ENCODE assay signal across 8 mouse cellular contexts in the genomic region with DNA sequence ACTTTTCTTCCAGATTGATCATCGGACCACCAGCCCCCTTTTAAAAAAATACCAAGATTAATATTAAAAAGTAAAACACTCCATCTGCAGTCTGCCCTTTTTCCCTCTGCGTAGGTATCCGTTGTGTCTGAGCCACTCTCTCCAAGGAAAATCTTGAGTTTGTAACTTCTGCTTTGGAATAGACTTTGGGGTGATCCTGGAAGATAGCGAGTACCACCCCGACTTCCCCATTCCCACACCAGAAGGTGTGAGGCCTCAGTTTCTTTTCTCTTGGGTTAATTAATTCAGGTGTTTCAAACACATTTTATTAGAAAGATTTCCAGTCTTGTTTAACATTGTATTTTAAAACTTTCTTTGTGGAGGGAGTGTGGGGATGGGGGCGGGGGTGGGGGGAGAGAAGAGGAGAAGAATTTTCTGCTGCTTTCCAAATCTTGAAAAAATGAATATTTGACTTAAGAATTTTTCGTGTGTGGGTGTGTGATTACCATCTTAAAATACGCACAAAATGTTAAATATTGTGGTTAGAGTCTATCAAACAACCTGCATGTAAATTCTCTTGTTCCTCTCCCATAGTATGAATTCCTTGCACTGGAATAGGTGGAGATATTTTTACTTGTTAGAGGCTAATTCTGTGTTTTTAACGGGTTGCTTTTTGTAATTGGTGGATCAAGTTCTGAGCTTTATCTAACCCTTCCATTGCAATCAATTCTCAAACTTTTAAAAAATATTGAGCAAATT. TPM values are rescaled to one million over a fixed set of nuclear protein-coding genes. Genes with fewer than 3 reads are reported as not detected.
DNase-seq lines count a peak whose midpoint lies in the region; ATAC-seq and TF ChIP-seq lines count a peak whose summit lies in the region.

No protein-coding gene starts in this region.

- H3K27me3 ChIP-seq in liver, embryonic 11.5 days (replicated peaks; ENCODE audit: control insufficient read depth, insufficient read depth, low read length), result no peaks in the 10 kb centered on the region
- no peaks in the 10 kb centered on the region for H3K27me3 ChIP-seq in embryonic facial prominence, embryonic 13.5 days
- no peaks in the 10 kb centered on the region for H3K27me3 ChIP-seq in intestine, embryonic 14.5 days (replicated peaks; ENCODE audit: control insufficient read depth, insufficient read depth, low read length)
- no peaks in the 10 kb centered on the region for H3K27me3 ChIP-seq in myocyte (ENCODE audit: control insufficient read depth, insufficient read depth, insufficient read length)

- peak overlapping the region; percentile 99 for H3K4me3 ChIP-seq in liver, embryonic 11.5 days (ENCODE audit: low read depth, low read length)
- H3K4me3 ChIP-seq in embryonic facial prominence, embryonic 13.5 days, result peak overlapping the region; percentile 95
- H3K4me3 ChIP-seq in intestine, embryonic 14.5 days (ENCODE audit: low read depth, low read length), result peak overlapping the region; percentile 99
- H3K4me3 ChIP-seq in myocyte, result peak overlapping the region; percentile 89

- peaks cover 86% of the 10 kb centered on the region for H3K79me2 ChIP-seq in myocyte (ENCODE audit: control insufficient read depth, insufficient read depth)

- 11% methylated on average over 9 of the region's 9 CpGs for WGBS in liver, embryonic 11.5 days
- 4% methylated on average over 9 of the region's 9 CpGs for WGBS in embryonic facial prominence, embryonic 13.5 days
- 5% methylated on average over 9 of the region's 9 CpGs for WGBS in intestine, embryonic 14.5 days

- peaks cover 8% of the 10 kb centered on the region for H3K4me1 ChIP-seq in liver, embryonic 11.5 days (replicated peaks; ENCODE audit: control insufficient read depth, insufficient read depth, low read length)
- peaks cover 24% of the 10 kb centered on the region for H3K4me1 ChIP-seq in embryonic facial prominence, embryonic 13.5 days
- H3K4me1 ChIP-seq in intestine, embryonic 14.5 days (replicated peaks; ENCODE audit: control insufficient read depth, insufficient read depth, low read length), result peaks cover 9% of the 10 kb centered on the region

- peak overlapping the region; percentile 98 for H3K9ac ChIP-seq in liver, embryonic 11.5 days (ENCODE audit: low read depth, low read length)
- H3K9ac ChIP-seq in embryonic facial prominence, embryonic 13.5 days, result peak overlapping the region; percentile 99
- H3K9ac ChIP-seq in intestine, embryonic 14.5 days (ENCODE audit: low read length), result peak overlapping the region; percentile 98

- peak overlapping the region; percentile 73 for H3K4me2 ChIP-seq in liver, embryonic 11.5 days
- H3K4me2 ChIP-seq in embryonic facial prominence, embryonic 13.5 days, result peak overlapping the region; percentile 67
- peak overlapping the region; percentile 83 for H3K4me2 ChIP-seq in intestine, embryonic 14.5 days (ENCODE audit: low read length)
- H3K4me2 ChIP-seq in myocyte (ENCODE audit: low read depth), result peak overlapping the region; percentile 73

- peak overlapping the region; percentile 57 for H3ac ChIP-seq in myocyte (ENCODE audit: control insufficient read depth, insufficient read length)

- peaks cover 17% of the 10 kb centered on the region for H3K36me3 ChIP-seq in liver, embryonic 11.5 days (ENCODE audit: control insufficient read depth, insufficient read depth, low read length)
- peaks cover 31% of the 10 kb centered on the region for H3K36me3 ChIP-seq in embryonic facial prominence, embryonic 13.5 days
- H3K36me3 ChIP-seq in intestine, embryonic 14.5 days (ENCODE audit: control insufficient read depth, insufficient read depth, low read length), result peaks cover 53% of the 10 kb centered on the region
- peaks cover 5% of the 10 kb centered on the region for H3K36me3 ChIP-seq in myocyte (ENCODE audit: control insufficient read depth, insufficient read depth)

- no peak for DNase-seq in liver, embryonic 11.5 days (ENCODE audit: low spot score)
- no peak for DNase-seq in liver
- DNase-seq in intestine, embryonic 14.5 days (ENCODE audit: low spot score), result no peak
- no peak for DNase-seq in layer of hippocampus, postnatal 36 days
- no peak for DNase-seq in yolk sac, embryonic 10.5 days (ENCODE audit: low spot score)
- no peak for DNase-seq in kidney, postnatal 36 days

- no peaks in the 10 kb centered on the region for H3K9me3 ChIP-seq in liver, embryonic 11.5 days (ENCODE audit: control insufficient read depth, low read length)
- no peaks in the 10 kb centered on the region for H3K9me3 ChIP-seq in embryonic facial prominence, embryonic 13.5 days
- no peaks in the 10 kb centered on the region for H3K9me3 ChIP-seq in intestine, embryonic 14.5 days (ENCODE audit: control insufficient read depth, low read length)

- TF ChIP-seq POLR2A in myocyte (IDR thresholded peaks at IDR 0.05; ENCODE audit: insufficient read length, low read depth), result no peak

- peak overlapping the region; percentile 96 for H3K27ac ChIP-seq in liver, embryonic 11.5 days (ENCODE audit: low read depth, low read length)
- H3K27ac ChIP-seq in embryonic facial prominence, embryonic 13.5 days, result peak overlapping the region; percentile 97
- H3K27ac ChIP-seq in intestine, embryonic 14.5 days (ENCODE audit: low read depth), result peak overlapping the region; percentile 97

- no peak for ATAC-seq in liver, embryonic 11.5 days (replicated peaks; ENCODE audit: low FRiP score)
- no peak for ATAC-seq in embryonic facial prominence, embryonic 13.5 days (ENCODE audit: insufficient number of reproducible peaks, insufficient read depth, low FRiP score, low TSS enrichment, low read depth)
- no peak for ATAC-seq in intestine, embryonic 14.5 days (replicated peaks; ENCODE audit: low FRiP score, low TSS enrichment, low read depth)

TF ChIP-seq in myocyte, 11 proteins besides CTCF, POLR2A, EP300 and RAD21:
- TF ChIP-seq MYOD1 (IDR thresholded peaks at IDR 0.05; ENCODE audit: control insufficient read depth in 1 of 3, insufficient read length in 2 of 3, low read depth in 2 of 3) (no peak), MYOG (IDR thresholded peaks at IDR 0.05; ENCODE audit: control insufficient read depth in 1 of 3, insufficient read depth in 1 of 3, insufficient read length in 2 of 3, low read depth in 2 of 3) (no peak), TCF3 (IDR thresholded peaks at IDR 0.05; ENCODE audit: insufficient read length, low read depth) (no peak), CEBPB (IDR thresholded peaks at IDR 0.05; ENCODE audit: insufficient read depth, poor library complexity, severe bottlenecking) (no peak), MAX (IDR thresholded peaks at IDR 0.05; ENCODE audit: low read depth) (no peak), TCF12 (IDR thresholded peaks at IDR 0.05; ENCODE audit: insufficient read depth, poor library complexity, severe bottlenecking) (no peak), USF1 (IDR thresholded peaks at IDR 0.05; ENCODE audit: low read depth) (no peak), REST (IDR thresholded peaks at IDR 0.05; ENCODE audit: insufficient read depth, insufficient read length) (no peak), E2F4 (IDR thresholded peaks at IDR 0.05; ENCODE audit: insufficient read depth) (no peak), SRF (IDR thresholded peaks at IDR 0.05; ENCODE audit: control insufficient read depth, insufficient read length, low read depth) (no peak), POLR2AphosphoS2 (IDR thresholded peaks at IDR 0.05; ENCODE audit: insufficient read length, low read depth) (no peak)

RNA-seq across cellular contexts. Expression of gene Ska2, which starts 1.3 kb away (rescaled TPM):
- 55.3 and 55.9 TPM in 2 replicates for polyA plus RNA-seq in liver, embryonic 11.5 days (2014; fragmentation: Nextera tagmentation; extraction: Ambion mirVana)
- polyA plus RNA-seq in embryonic facial prominence, embryonic 13.5 days (2015; fragmentation: Nextera tagmentation; extraction: Ambion mirVana), result 76.8 and 85.1 TPM in 2 replicates
- polyA plus RNA-seq in intestine, embryonic 14.5 days (2014; fragmentation: Nextera tagmentation; extraction: Ambion mirVana), result 52.4 and 60.0 TPM in 2 replicates
- 5.6 TPM for polyA plus RNA-seq in myocyte (2012; fragmentation: generic; extraction: Trizol)
- 10 to 100 TPM; 14.2 to 15.3 TPM for total RNA-seq in layer of hippocampus, postnatal 36 days (2021)

RNA-seq across cellular contexts. Expression of gene Prr11, which starts 1.8 kb away (rescaled TPM):
- 13.4 and 14.5 TPM in 2 replicates for polyA plus RNA-seq in liver, embryonic 11.5 days (2014; fragmentation: Nextera tagmentation; extraction: Ambion mirVana)
- 8.8 and 9.2 TPM in 2 replicates for polyA plus RNA-seq in embryonic facial prominence, embryonic 13.5 days (2015; fragmentation: Nextera tagmentation; extraction: Ambion mirVana)
- 12.0 and 14.8 TPM in 2 replicates for polyA plus RNA-seq in intestine, embryonic 14.5 days (2014; fragmentation: Nextera tagmentation; extraction: Ambion mirVana)
- 9.3 TPM for polyA plus RNA-seq in myocyte (2012; fragmentation: generic; extraction: Trizol)
- total RNA-seq in layer of hippocampus, postnatal 36 days (2021), result under 1 TPM; 0.55 to 0.56 TPM

RNA-seq across cellular contexts. Expression of gene Trim37, which starts 16.5 kb away (rescaled TPM):
- polyA plus RNA-seq in liver, embryonic 11.5 days (2014; fragmentation: Nextera tagmentation; extraction: Ambion mirVana), result 40.4 and 43.4 TPM in 2 replicates
- 24.3 and 32.0 TPM in 2 replicates for polyA plus RNA-seq in embryonic facial prominence, embryonic 13.5 days (2015; fragmentation: Nextera tagmentation; extraction: Ambion mirVana)
- polyA plus RNA-seq in intestine, embryonic 14.5 days (2014; fragmentation: Nextera tagmentation; extraction: Ambion mirVana), result 31.3 and 39.4 TPM in 2 replicates
- polyA plus RNA-seq in myocyte (2012; fragmentation: generic; extraction: Trizol), result 6.7 TPM
- total RNA-seq in layer of hippocampus, postnatal 36 days (2021), result 100 to 1,000 TPM; 173 to 210 TPM

RNA-seq across cellular contexts. Expression of gene Smg8, which starts 23.8 kb away (rescaled TPM):
- 20.8 and 24.5 TPM in 2 replicates for polyA plus RNA-seq in liver, embryonic 11.5 days (2014; fragmentation: Nextera tagmentation; extraction: Ambion mirVana)
- polyA plus RNA-seq in embryonic facial prominence, embryonic 13.5 days (2015; fragmentation: Nextera tagmentation; extraction: Ambion mirVana), result 22.2 and 25.9 TPM in 2 replicates
- 21.0 and 23.2 TPM in 2 replicates for polyA plus RNA-seq in intestine, embryonic 14.5 days (2014; fragmentation: Nextera tagmentation; extraction: Ambion mirVana)
- polyA plus RNA-seq in myocyte (2012; fragmentation: generic; extraction: Trizol), result 13.1 TPM
- 10 to 100 TPM; 16.5 to 16.8 TPM for total RNA-seq in layer of hippocampus, postnatal 36 days (2021)

RNA-seq across cellular contexts. Expression of gene Gdpd1, which starts 36.5 kb away (rescaled TPM):
- polyA plus RNA-seq in liver, embryonic 11.5 days (2014; fragmentation: Nextera tagmentation; extraction: Ambion mirVana), result 12.0 and 12.5 TPM in 2 replicates
- 22.7 and 22.9 TPM in 2 replicates for polyA plus RNA-seq in embryonic facial prominence, embryonic 13.5 days (2015; fragmentation: Nextera tagmentation; extraction: Ambion mirVana)
- polyA plus RNA-seq in intestine, embryonic 14.5 days (2014; fragmentation: Nextera tagmentation; extraction: Ambion mirVana), result 21.7 and 23.0 TPM in 2 replicates
- polyA plus RNA-seq in myocyte (2012; fragmentation: generic; extraction: Trizol), result 9.9 TPM
- 10 to 100 TPM; 48.8 to 49.4 TPM for total RNA-seq in layer of hippocampus, postnatal 36 days (2021)
